Mouse (Mus musculus) stomach, postnatal 0 days (tissue): ENCODE data around the gene Mrps17.

Experiments used
- CTCF ChIP-seq: IDR thresholded peaks from 2 replicates; pipeline ENCODE4 v1.5.1; 2016; ENCODE audit warnings: antibody characterized with exemption, low read depth, mild to moderate bottlenecking, moderate library complexity
- EP300 ChIP-seq: optimal IDR thresholded peaks from 2 replicates; pipeline ENCODE3; 2016; ENCODE audit warnings: antibody characterized with exemption

GRCm38 (mm10) chr5:129770443-129771355, 55.4 kb downstream of the Mrps17 start:
- no peak for TF ChIP-seq CTCF
- TF ChIP-seq EP300 = no peak
